Mouse (Mus musculus) heart, postnatal 36 days (tissue): ENCODE data around the gene Suox. TPM values are rescaled to one million over a fixed set of nuclear protein-coding genes. Genes with fewer than 3 reads are reported as not detected.
"Not testable (repeated sequence)": the region's sequence is repeated elsewhere in the genome, so short reads cannot be mapped to it uniquely, and the experiment has no call there.

Experiments
- DNase-seq, 2 experiments: peaks; one replicate each; pipeline ENCODE4 v3.0.0; 2021 to 2022
- intact Hi-C: fragments of 180-260 bp; cut with DNase I; formaldehyde crosslinking; loops from one replicate; pipeline ENCODE4 v1.15.1; 2025
- total RNA-seq, 2 experiments: library from RNA; stranded (reverse); gene quantifications; 2 replicates each; pipeline ENCODE4 v1.2.3; 2021

Suox gene
- total RNA-seq, 2 experiments from 2014 or later: 23.7 to 27.0 TPM

DNA sequence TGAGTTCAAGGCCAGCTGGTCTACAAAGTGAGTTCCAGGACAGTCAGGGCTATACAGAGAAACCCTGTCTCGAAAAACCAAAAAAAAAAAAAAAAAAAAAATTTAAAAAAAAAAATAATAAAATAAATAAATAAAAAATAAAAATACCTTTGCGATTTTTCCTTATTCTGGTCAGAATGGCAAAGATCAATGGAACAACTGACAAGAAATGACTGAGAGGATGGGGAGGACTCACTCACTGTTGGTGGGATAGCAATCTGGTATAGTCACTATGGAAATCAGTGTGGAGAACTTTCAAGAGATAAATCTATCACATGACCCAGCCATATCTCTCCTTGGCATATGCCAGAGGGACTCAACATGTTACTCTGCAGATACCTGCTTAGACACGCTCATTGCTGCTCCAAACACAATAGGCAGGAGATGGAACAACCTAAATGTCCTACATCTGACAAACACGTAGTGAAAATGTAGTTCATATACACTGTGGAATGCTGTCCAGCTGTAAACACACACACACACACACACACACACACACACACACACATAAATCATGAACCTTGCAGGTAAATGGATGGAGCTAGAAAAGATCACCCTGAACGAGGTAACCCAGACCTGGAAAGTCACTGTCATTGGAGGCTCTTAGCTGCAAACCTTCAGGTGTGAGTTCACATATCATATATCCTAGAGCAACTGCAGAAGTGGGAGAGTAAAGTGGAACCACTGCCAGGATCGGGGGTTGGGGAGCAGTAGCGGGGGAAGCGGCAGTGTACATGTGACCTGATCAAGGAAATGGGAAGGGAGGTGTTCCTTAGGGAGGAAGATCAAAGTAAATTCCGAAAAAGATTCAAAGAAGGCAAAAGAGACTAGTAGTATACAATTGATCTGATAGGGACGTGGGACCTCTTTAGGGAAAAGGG lies 46.2 kb downstream of the Suox start:
- intact Hi-C loops: loop anchor here (2.0 to 10.0 kb wide), 5 partner anchors 61 to 267 kb away; partner anchors contain the start of genes Gdf11 and Pym1
- no peak for DNase-seq

DNA sequence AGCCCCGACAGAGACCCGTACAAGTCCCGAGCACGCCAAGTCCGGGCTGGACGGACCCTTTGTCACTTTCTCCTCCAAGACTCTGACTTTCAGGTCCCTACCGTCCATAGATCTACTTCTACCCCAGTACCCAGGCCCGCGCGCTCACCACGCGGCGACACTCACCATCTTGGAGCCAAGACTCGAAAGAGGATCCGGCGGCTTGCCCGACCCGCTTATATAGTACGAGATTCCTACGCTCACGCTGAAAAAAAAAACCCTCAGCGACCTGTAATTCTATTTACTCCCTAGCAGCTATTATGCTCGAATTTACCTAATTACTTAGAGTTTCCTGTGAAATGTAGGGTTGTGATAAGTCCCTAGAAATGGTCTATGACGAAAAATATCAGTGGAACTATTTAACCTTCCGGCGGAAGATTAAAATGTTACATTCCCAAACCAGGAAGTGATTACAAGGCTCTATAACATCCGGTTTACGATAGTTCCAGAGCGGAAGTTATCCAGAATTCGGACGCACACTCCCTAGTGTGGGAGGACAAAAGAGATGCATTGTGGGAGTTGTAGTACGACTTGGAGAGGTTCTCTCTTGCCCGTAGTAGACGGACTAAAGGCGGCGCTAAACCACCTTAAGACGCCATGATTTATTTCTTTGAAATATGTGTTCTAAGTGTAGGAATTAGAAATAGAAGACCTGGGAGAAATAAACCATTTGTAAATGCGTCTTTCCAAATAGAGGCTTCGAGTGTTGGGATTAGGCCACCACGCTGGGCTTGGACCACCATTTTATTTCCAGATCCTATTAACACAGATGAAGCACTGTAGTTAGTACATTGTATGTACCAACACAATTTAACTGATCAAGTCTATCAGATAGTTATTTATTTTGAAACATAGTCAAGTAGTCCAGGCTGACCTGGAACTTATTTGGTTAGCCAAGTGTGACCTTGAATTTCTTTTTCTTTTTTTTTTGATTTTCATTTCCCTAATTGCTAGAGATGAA lies 47.3 kb downstream of the Suox start, which contains the start of gene Rps26:
Rps26 (minus strand) TSS at position 437 of the 1,000 bp plus-strand sequence.
- intact Hi-C loops: loop anchor here (1.0 to 10.0 kb wide), 6 partner anchors 48 to 268 kb away; partner anchors contain the start of genes Gdf11, Pym1 and Suox
- DNase-seq: peak; percentile 85 to 88

DNA sequence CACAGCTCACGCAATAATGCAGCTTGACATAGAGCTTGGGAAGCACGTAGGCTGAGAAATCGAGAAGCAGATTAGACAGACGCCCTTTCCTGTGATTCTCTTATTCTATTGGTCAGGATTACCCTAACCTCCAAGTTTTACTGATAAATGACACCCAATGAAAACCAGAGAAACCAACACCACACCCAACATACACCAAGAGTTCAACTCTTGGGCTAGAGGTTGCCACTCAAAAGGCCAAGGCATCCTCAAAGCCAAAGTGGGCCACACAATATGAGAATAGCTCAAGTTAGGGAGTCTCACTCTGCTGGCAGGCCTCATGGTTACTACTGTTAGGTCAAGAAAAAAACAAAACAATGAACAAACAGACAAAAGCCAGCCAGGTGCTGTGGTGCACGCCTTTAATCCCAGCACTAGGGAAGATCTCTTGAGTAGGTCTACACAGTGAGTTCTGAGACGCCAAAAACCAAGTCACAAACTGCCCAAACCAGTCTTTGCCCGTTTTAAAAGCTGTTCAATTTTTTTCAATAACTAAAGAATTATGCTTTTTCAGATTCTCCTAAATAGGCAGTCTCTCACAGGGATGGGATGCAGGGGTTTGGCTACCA lies 48.5 kb downstream of the Suox start:
- intact Hi-C loops: loop anchor here (5.0 to 10.0 kb wide), 4 partner anchors 73 to 269 kb away; partner anchors contain the start of genes Gdf11 and Pym1
- DNase-seq: no peak

DNA sequence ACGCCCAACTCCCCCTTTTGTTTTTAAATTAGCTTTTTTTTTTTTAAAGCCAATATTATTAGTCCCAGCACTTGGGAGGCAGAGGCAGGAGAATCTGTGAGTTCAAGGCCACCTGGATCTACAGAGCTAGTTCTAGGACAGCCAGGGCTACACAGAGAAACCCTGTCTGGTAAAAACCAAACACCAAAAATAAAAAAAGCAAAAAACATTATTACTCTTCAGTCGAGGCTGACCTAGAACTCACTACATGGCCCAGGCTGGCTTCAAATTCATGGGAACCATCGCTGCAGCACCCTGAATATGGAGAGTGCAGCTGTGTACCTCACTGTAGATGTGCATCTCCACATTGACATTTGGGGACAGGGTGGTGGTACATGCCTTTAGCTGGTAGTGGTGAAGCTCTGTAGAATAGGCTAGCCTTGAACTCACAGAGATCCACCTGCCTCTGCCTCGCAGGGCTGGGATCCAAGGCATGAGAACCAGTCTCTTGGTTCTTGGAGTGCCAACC lies 50.7 kb downstream of the Suox start:
- intact Hi-C loops: loop anchor here (10.0 kb wide), 1 partner anchor 272 kb away; the partner anchor contains the start of gene Gdf11
- not testable (repeated sequence) for DNase-seq

DNA sequence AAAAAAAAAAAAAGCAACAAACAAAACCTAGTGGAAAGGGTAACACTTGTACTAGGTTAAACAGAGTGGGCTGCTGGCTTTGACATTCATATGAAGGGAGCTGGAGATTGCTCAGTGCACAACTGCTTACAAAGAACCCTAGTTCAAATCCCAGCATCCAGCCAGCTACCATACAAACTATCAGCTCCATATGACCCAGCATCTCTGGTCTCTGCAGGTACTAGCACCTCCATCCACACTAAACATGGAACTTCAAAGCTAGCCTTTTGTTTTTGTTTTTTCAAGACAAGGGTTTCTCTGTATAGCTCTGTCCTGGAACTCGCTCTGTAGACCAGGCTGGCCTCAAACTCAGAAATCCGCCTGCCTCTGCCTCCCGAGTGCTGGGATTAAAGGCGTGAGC lies 51.2 kb downstream of the Suox start:
- DNase-seq: no peak
- intact Hi-C loops: loop anchor here (10.0 kb wide), 1 partner anchor 272 kb away; the partner anchor contains the start of gene Gdf11

DNA sequence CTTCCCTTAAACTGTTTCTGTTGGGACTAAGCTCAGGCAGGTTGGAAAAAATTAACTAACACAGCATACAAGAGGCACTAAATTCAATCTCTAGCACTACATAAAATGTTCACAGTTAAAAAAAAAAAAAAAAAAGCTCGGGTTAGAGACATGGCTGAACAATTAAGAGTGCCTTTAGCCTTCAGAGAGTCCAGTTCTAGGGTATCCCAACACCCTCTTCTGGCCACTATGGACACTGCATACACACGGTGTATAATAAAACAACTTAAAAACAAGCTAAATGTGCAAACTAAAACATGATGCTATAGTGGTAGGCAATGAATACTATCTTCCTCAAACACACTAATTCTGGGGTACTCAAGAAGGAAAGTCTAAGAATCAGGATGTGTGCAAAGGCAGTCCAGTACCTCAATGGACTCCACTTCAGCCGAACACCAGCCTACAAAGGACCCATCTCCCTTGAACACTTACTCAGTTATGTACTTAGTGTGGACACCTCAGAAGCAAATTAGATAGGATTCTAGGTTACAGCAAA lies 51.8 kb downstream of the Suox start:
- intact Hi-C loops: loop anchor here (10.0 kb wide), 1 partner anchor 273 kb away; the partner anchor contains the start of gene Gdf11
- no peak for DNase-seq

DNA sequence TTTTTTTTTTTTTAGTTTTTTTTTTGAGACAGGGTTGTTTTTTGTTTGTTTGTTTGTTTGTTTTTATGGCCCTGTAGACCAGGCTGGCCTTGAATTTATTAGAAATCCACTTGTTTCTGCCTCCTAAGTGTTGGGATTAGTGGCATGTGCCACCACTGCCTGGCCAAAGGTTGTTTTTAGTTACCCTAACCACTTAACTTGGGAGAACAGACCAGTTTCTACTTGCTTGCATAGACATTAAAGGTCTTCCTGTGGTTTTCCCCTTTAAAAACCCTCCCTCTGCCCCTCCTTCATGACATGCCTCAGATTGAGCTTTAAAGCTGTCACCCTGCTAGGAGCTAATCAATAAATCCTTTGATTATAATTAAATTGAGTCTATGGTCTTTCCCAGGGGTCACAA lies 53.6 kb downstream of the Suox start:
- DNase-seq: no peak
- intact Hi-C loops: loop anchor here (10.0 kb wide), 1 partner anchor 275 kb away; the partner anchor contains the start of gene Gdf11

Other genes starting within 250 kb of the Suox start
- 10 to 100 TPM; 79.8 to 82.7 TPM for gene Smarcc2, start 214.8 kb downstream of the Suox start, total RNA-seq
- 100 to 1,000 TPM; 267 to 286 TPM for gene Myl6, start 179.9 kb downstream of the Suox start, total RNA-seq
- gene Myl6b, start 175.4 kb downstream of the Suox start, total RNA-seq: 1 to 10 TPM; 2.8 to 3.2 TPM
- 10 to 100 TPM; 19.3 TPM for gene Esyt1, start 148.2 kb downstream of the Suox start, total RNA-seq
- 1 to 10 TPM; 7.2 to 8.8 TPM for gene Zc3h10, start 126.3 kb downstream of the Suox start, total RNA-seq
- gene Rpl41, start 124.8 kb downstream of the Suox start, total RNA-seq: 1,000 to 10,000 TPM; 1,509 to 1,535 TPM
- 10 to 100 TPM; 43.4 to 50.5 TPM for gene Pa2g4, start 108.1 kb downstream of the Suox start, total RNA-seq
- gene Erbb3, start 84.4 kb downstream of the Suox start, total RNA-seq: 1 to 10 TPM; 8.9 to 9.2 TPM
- gene Rps26, start 47.3 kb downstream of the Suox start, total RNA-seq: 100 to 1,000 TPM; 246 to 289 TPM
- gene Ikzf4, start 28.1 kb downstream of the Suox start, total RNA-seq: under 1 TPM; 0.62 to 0.69 TPM
- 10 to 100 TPM; 80.8 to 81.1 TPM for gene Rab5b, start 22.2 kb upstream of the Suox start, total RNA-seq
- gene Pmel, start 30.1 kb upstream of the Suox start, total RNA-seq: under 1 TPM; 0.46 to 0.50 TPM
- 10 to 100 TPM; 13.8 to 13.9 TPM for gene Cdk2, start 31.0 kb upstream of the Suox start, total RNA-seq
- 10 to 100 TPM; 11.5 to 12.8 TPM for gene Dgka, start 70.8 kb upstream of the Suox start, total RNA-seq
- 1 to 10 TPM; 7.8 to 9.7 TPM for gene Pym1, start 73.8 kb upstream of the Suox start, total RNA-seq
- 1 to 10 TPM; 3.5 to 4.0 TPM for gene Mmp19, start 116.8 kb upstream of the Suox start, total RNA-seq
- gene Dnajc14, start 130.0 kb upstream of the Suox start, total RNA-seq: 10 to 100 TPM; 32.8 to 36.4 TPM
- 1 to 10 TPM; 6.8 to 7.0 TPM for gene Tmem198b, start 130.3 kb upstream of the Suox start, total RNA-seq
- 10 to 100 TPM; 38.0 to 39.1 TPM for gene Sarnp, start 143.3 kb upstream of the Suox start, total RNA-seq
- gene Ormdl2, start 147.6 kb upstream of the Suox start, total RNA-seq: 1 to 10 TPM; 7.9 to 8.0 TPM
- gene Gdf11, start 217.6 kb upstream of the Suox start, total RNA-seq: 1 to 10 TPM; 1.9 to 2.8 TPM
- gene Cd63, start 226.9 kb upstream of the Suox start, total RNA-seq: 100 to 1,000 TPM; 117 to 143 TPM
- gene Rdh5, start 248.8 kb upstream of the Suox start, total RNA-seq: 1 to 10 TPM; 6.4 to 7.5 TPM
- gene Bloc1s1, start 250.0 kb upstream of the Suox start, total RNA-seq: 100 to 1,000 TPM; 184 to 206 TPM